Mouse (Mus musculus): ENCODE measurements around the gene Ccnb2.

DNA sequence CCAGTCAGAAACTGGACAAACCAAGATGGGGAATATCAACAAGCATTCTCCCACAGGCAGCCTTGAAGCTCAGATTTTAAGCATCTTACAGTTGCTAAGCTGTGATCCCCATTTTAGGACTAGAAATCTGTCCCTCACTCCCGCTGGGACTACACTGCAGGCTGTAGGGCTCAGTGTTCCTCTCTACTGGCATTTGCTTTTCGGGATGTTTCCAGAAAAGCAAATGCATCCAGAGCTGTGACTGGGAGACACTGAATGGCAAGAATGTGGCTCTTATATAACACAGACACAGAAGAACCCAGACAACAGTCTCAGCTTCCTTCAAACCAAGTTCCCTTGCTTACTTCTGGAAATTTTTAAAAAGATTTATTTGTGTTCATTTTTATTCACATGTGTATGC, 55.4 kb downstream of the Ccnb2 start:
- TF ChIP-seq EP300 (IDR thresholded peaks at IDR 0.05; ENCODE audit: insufficient read depth, low read depth, low read length): no peak
- no peak for TF ChIP-seq CTCF (IDR thresholded peaks at IDR 0.05)
- no peak for TF ChIP-seq POLR2A (IDR thresholded peaks at IDR 0.05; ENCODE audit: insufficient read depth, low read depth, low read length)

Data from heart, adult 2 months (tissue).